Mouse (Mus musculus) c-Kit-positive CD71-positive TER-119-negative erythroid progenitor cells, embryonic 14.5 days (primary cell): ENCODE results near the gene Rab30.
"Not testable (repeated sequence)": the region's sequence is repeated elsewhere in the genome, so short reads cannot be mapped to it uniquely, and the experiment has no call there.

Experiments
- DNase-seq: peaks from one replicate; pipeline ENCODE4 v3.0.0-alpha.2; 2013; ENCODE audit warnings: low read depth

Rab30 gene

GRCm38 (mm10) chr7:92741152-92741860 is at the start of gene Rab30:
TSS of gene Rab30 (plus strand) at chr7:92741603.
- DNase-seq, result peak; percentile 95

DNA sequence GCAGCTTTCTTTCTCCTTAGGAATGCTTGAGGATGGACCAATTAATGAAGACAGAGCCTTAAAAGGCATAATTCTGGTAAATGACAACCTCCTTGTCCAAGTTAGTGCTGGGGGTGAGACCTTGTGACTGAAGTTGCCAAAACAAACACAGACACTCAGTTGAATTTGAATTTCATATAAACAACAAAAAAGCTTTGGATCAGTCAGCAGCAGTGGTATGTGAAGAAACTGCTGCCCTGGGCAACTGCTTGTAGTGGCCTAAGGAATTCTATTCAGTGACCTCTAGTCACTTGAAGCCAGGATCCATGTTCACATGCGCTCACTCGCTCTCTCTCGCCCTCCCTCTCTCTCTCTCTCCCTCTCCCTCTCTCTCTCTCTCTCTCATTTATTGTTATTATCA is 45.0 kb upstream of the Rab30 start:
- DNase-seq, result no peak

DNA sequence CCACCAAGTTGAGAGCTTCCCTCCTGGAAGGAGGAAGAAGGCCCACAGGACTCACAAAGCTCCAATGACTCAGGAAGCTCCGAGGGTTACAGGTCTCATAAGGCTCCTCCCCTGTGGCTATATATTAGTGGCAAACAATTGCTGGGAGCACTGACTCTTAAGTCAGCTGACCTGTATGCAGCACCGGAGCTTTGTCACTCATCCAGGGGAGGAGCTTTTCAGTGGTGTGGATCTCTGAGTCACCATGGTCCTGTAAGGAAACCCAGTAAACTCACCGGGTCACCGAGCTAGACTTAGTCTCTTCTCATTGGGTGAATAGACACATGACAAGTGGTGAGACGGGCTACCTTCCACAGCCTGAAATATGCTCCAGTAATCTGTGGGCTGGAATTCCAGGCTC is 42.6 kb upstream of the Rab30 start:
- no peak for DNase-seq

DNA sequence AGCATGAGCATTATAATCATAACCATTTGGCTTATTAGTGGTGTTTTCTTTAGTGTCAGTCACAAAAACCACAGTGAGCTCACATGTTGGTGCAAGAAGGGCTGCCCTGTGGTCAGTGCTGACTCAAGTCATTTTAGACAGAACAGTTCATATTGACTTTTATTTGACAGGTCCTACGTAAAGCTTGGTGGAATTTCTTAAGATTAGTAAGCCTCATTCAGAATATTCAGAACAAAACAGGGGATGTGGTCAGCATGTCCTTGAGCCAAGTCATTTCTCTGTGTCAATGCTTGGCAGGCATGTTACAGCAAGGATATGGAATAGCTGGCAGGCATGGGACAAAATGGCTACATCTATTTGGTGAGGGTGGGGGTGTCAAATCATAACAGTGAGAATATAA is 37.7 kb upstream of the Rab30 start:
- DNase-seq, result no peak

- DNase-seq, result no peak
Observed at GRCm38 (mm10) chr7:92705534-92705933, 35.9 kb upstream of the Rab30 start.

DNA sequence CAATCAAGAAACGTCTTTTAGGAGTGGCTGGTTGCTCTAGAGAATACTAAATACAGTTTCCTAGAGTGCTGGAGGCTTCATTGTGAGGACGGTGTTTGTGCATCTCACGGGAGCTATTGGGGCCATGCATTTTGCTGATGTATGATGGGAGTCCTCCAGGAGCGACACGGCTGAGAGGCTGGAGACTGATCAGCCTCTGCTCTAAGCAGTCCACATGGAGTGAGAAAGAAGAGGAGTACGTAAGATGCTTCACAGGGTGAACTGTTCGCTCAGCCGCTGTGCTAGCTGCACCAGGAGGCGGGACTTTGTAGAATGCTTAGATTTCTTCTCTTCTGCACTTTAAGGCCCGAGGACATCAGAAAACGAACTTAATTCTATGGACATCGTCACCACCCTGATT is 34.7 kb upstream of the Rab30 start:
- no peak for DNase-seq

- no peak for DNase-seq
Observed at GRCm38 (mm10) chr7:92709573-92709972, 31.8 kb upstream of the Rab30 start.

DNA sequence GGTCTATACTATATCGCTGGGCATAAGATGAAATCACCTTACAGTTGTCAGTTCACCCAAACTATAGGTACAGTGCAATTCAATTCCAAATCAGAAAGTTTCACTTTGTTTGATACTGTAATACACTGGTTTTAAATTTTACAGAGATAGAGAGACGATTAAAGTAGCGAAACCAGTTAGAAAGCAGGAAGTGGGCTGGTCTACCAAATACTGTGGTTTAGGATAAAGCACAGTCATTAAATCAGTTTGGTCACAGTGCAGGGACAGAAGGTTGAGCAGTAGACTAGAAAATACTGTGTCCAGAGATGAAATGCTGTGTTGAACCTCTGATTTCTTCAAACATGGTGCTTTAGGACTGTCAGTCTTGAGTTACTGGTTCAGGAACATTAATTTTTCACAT is 29.8 kb upstream of the Rab30 start:
- no peak for DNase-seq

DNA sequence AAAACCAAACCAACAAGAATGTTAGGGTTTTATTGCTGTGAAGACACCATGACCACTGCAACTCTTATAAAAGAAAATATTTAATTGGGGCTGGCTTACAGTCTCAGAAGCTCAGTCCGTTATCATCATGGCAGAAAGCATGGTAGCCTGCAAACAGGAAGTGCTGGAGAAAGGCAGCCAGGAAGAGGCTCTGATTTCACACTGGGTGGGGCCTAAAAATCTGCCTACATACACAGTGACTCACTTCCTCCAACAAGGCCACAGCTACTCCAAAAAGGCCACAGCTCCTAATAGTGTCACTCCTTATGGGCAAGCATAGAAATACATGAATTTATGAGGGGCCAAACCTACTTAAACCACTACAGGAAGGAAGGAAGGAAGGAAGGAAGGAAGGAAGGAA is 26.3 kb upstream of the Rab30 start:
- no peak for DNase-seq

GRCm38 (mm10) chr7:92720156-92720905 is 21.1 kb upstream of the Rab30 start:
- DNase-seq, result no peak

- DNase-seq, result no peak
Observed at GRCm38 (mm10) chr7:92723750-92724149, 17.7 kb upstream of the Rab30 start.

- no peak for DNase-seq
Observed at GRCm38 (mm10) chr7:92724261-92724660, 17.1 kb upstream of the Rab30 start.

GRCm38 (mm10) chr7:92729583-92729982 is 11.8 kb upstream of the Rab30 start:
- DNase-seq, result not testable (repeated sequence)

DNA sequence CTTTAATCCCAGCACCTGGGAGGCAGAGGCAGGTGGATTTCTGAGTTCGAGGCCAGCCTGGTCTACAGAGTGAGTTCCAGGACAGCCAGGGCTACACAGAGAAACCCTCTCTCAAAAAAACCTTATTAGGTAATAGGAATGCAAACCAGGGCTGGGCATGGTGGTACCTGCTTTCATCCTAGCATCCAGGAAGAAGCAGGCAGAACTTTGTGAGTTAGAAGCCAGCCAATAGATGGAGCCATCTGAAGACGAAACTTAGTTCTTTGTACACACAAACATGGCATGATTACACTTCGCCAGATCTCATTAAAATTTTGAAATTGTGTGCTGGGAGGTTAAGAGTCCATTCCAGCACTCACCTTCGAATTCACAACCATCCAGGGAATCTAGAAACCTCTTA is 10.9 kb upstream of the Rab30 start:
- DNase-seq, result no peak

DNA sequence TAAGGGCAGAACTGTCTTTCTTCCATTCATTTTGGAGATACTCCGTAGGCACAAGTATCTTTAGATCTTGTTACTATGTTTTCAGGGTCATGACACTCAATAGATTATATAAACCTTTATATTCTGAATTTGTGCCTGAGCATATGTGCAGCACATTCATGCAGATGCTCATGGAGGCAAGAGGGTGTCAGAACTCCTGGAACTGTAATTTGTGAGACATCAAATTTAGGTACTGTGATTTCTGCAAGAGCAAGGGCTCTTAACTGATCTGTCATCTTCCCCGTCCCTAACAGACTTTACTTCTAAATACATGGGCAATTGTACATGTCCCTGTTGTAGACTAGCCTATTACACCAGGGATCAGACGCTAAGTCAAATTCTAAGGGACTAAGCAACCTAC is 10.4 kb upstream of the Rab30 start:
- no peak for DNase-seq

- no peak for DNase-seq
Observed at GRCm38 (mm10) chr7:92732136-92732535, 9.3 kb upstream of the Rab30 start.

- DNase-seq, result no peak
Observed at GRCm38 (mm10) chr7:92737560-92737959, 3.8 kb upstream of the Rab30 start.

DNA sequence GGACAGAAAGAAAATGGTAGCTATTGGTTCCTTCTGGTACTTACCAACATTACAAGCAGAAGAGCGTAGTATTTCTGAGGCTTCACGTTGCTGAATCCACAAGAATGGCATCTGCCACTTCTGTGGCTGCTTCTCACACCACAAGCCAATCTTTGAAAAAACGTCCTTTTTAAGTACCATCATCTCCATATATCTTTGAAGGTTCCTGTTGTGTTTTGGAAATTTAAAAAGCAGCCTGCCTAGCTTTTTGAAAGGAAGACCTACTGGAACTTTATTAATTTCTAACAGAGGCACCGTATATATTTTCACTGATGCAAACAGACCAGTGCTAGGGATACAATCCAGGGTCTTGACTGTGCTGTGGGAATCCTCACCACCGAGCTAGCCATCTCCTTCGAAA is 1.4 kb upstream of the Rab30 start:
- DNase-seq, result no peak

DNA sequence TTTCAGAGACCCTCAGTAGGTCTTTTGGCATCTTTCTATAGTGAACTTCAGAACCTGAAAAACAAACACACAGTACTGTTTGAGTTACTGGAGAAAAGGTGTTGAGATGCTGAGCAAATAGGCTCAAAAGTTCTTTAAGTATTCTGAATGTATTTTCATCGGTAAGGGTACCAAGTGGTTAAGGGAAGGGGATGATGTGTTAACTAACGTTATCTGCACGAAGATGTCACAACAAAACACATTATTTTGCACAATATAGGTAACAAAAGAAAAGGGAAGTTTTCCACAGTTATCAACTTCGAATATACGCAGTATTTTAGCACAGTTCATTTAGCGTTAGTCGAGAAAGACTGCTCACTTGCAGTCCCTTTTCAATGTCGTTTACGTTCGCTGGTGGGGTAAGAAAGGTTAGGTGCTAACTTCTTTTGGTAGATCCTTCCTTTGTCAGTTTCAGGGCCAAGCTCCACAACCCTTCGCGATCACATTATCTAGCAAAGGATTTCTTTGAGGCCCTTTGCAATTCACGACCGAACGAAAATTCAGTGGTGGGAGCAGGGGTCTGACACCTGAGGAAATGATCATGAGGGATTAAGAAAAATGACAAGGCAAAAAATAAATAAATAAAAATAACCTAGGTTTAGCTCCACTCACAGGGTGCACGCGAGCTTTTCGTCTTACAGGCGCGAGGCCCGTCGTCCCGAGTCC is 840 bp upstream of the Rab30 start:
- DNase-seq, result no peak

DNA sequence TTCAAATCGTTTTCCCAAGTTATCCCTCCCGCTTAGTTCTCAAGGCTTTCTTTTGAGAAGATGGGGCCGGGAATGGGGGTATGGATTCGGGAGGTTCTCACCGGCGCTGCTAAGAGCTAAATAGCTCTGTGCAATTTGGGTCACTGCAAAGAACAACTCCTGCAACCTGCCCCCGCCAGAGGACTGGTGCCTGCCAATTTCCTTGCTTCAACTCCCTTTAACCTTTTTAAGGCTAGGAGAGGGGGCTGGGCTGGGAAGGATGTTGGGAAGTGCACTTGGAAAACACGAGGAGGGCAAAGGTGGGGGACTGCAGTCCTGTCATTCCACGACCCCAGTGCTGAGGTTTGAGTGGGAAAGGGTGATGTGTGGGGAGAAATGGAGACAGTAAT is 452 bp downstream of the Rab30 start:
- no peak for DNase-seq

DNA sequence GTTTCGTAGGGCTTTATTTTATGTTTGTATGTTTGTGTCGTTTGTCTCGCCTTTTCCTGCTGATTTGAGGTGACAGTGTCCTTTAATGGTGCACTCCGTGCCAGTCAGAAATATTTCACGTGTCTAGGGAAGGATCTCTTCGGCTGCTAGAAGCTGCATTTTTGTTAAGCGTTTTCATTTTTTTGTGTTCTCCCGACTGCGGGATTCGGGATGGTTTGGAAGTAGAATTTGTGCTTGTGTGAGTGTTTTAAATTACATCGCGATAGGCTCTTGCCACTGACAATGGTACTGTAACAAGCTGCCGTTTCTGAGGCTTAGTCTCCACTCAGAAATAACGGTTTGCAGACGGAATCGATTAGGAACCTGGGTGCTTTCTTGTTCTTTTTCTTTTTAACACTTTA is 938 bp downstream of the Rab30 start:
- DNase-seq, result no peak

DNA sequence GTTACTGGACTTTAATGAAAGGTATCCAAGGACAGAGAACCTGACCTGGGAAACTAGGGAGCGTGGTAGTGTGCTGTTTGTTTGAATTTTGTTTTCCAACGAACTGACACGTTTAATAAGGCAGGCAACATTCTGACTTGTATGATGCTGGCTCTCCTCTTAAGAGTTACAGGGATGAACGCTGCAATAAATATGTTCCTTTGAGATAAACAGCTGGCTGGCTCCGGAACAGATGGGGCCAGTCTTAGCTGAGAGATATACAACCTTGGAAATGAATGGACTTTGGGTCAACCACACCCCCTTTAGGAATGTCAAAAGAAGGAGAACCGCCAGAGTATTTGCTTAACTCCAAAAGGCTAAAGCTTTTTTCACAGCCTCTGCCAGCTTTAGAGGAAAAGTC is 1.4 kb downstream of the Rab30 start:
- peak; percentile 58 for DNase-seq

GRCm38 (mm10) chr7:92743325-92743724 is 1.9 kb downstream of the Rab30 start:
- DNase-seq, result no peak
